Mouse (Mus musculus): ENCODE measurements around the gene Actr2.
A peak's percentile ranks its signal among the peaks of the same experiment; 100 is the strongest.
"Not testable (repeated sequence)": the region's sequence is repeated elsewhere in the genome, so short reads cannot be mapped to it uniquely, and the experiment has no call there.

Actr2 gene

GRCm38 (mm10) chr11:20116030-20116551 is 3.4 kb upstream of the Actr2 start:
- DNase-seq: no peak

GRCm38 (mm10) chr11:20112006-20112740 is 540 bp downstream of the Actr2 start:
- DNase-seq: peak; percentile 70

- no peak for DNase-seq
These were observed 4.6 kb downstream of the Actr2 start for GRCm38 (mm10) chr11:20108151-20108550.

GRCm38 (mm10) chr11:20107683-20108082 is 5.0 kb downstream of the Actr2 start:
- DNase-seq: no peak

GRCm38 (mm10) chr11:20106946-20107345 is 5.8 kb downstream of the Actr2 start:
- no peak for DNase-seq

- DNase-seq: no peak
These were observed 8.8 kb downstream of the Actr2 start for GRCm38 (mm10) chr11:20103949-20104348.

- DNase-seq: no peak
These were observed 26.4 kb downstream of the Actr2 start for GRCm38 (mm10) chr11:20086306-20086705.

- no peak for DNase-seq
These were observed 27.1 kb downstream of the Actr2 start for GRCm38 (mm10) chr11:20085635-20086034.

GRCm38 (mm10) chr11:20075415-20075814 is 37.3 kb downstream of the Actr2 start:
- no peak for DNase-seq

GRCm38 (mm10) chr11:20072826-20073225 is 39.9 kb downstream of the Actr2 start:
- no peak for DNase-seq

- no peak for DNase-seq
These were observed 40.5 kb downstream of the Actr2 start for GRCm38 (mm10) chr11:20072174-20072573.

- DNase-seq: no peak
These were observed 44.2 kb downstream of the Actr2 start for GRCm38 (mm10) chr11:20068346-20069004.

- no peak for DNase-seq
These were observed 45.2 kb downstream of the Actr2 start for GRCm38 (mm10) chr11:20067521-20067920.

GRCm38 (mm10) chr11:20066106-20066505 is 46.6 kb downstream of the Actr2 start:
- no peak for DNase-seq

GRCm38 (mm10) chr11:20064926-20065325 is 47.8 kb downstream of the Actr2 start:
- DNase-seq: no peak

- not testable (repeated sequence) for DNase-seq
These were observed 48.6 kb downstream of the Actr2 start for GRCm38 (mm10) chr11:20064086-20064485.

- DNase-seq: not testable (repeated sequence)
These were observed 49.9 kb downstream of the Actr2 start for GRCm38 (mm10) chr11:20062801-20063200.

GRCm38 (mm10) chr11:20059736-20060135 is 53.0 kb downstream of the Actr2 start:
- no peak for DNase-seq

- DNase-seq: no peak
These were observed 55.3 kb downstream of the Actr2 start for GRCm38 (mm10) chr11:20057429-20057828.

GRCm38 (mm10) chr11:20056168-20056567 is 56.5 kb downstream of the Actr2 start:
- no peak for DNase-seq

- DNase-seq: no peak
These were observed 58.1 kb downstream of the Actr2 start for GRCm38 (mm10) chr11:20054617-20055016.

- no peak for DNase-seq
These were observed 58.8 kb downstream of the Actr2 start for GRCm38 (mm10) chr11:20053951-20054350.

GRCm38 (mm10) chr11:20052814-20053536 is 59.7 kb downstream of the Actr2 start:
- DNase-seq: no peak

- no peak for DNase-seq
These were observed 67.1 kb downstream of the Actr2 start for GRCm38 (mm10) chr11:20045586-20045985.
